In the genomic region with DNA sequence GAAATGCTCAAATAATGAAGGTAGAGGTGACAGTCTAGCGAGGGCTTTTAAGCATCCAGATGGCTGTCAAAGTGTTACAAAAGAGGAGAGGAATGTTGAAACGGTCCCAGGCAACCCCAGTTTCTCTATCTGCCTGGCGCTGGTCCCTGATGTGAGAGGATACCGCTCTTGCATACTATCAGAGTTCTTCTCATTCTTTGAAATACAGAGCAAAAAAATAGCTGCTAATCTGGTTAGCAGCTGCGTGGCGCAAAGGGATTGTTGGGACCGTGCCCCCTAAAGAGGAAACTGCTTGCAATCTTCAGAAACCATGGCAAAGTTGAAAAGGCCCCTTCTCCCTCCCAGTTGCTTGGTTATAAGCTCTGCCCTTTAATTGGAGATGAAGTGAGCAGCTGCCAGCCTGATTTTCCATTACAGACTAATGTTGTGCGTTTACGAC, we compare ENCODE assay signal across 9 mouse cellular contexts. TPM values are rescaled to one million over a fixed set of nuclear protein-coding genes. Genes with fewer than 3 reads are reported as not detected.
DNase-seq lines count a peak whose midpoint lies in the region; ATAC-seq lines count a peak whose summit lies in the region.
"Had no signal": no experiment of that assay in that cellular context is flagged by ENCODE, and none has a peak within 500 bp of the region (broad histone marks: within the 10 kb centered on the region; RNA-seq: fewer than 3 reads in every experiment).

No protein-coding gene starts in this region.

- H3K27ac ChIP-seq in limb, embryonic 11.5 days (replicated peaks; ENCODE audit: low read depth, low read length), result no peak overlapping the region
- no peak overlapping the region for H3K27ac ChIP-seq in stomach, embryonic 16.5 days (ENCODE audit: low read length)
- H3K27ac ChIP-seq: macrophage had no signal

- no peaks in the 10 kb centered on the region for H3K4me1 ChIP-seq in limb, embryonic 11.5 days (ENCODE audit: control insufficient read depth, insufficient read depth, low read length)
- peaks cover 6% of the 10 kb centered on the region; the same call in 1 of the 2 replicates for H3K4me1 ChIP-seq in stomach, embryonic 16.5 days (ENCODE audit: control insufficient read depth, insufficient read depth, low read length)

- H3K9me3 ChIP-seq in limb, embryonic 11.5 days (ENCODE audit: control insufficient read depth, low read length), result no peaks in the 10 kb centered on the region
- no peaks in the 10 kb centered on the region for H3K9me3 ChIP-seq in stomach, embryonic 16.5 days (replicated peaks; ENCODE audit: control insufficient read depth, low read length)

- peak overlapping the region; percentile 86; the same call in 1 of the 2 replicates for H3K4me2 ChIP-seq in limb, embryonic 11.5 days (ENCODE audit: low read depth, severe bottlenecking)
- H3K4me2 ChIP-seq in stomach, embryonic 16.5 days (ENCODE audit: low read depth, low read length), result peak overlapping the region; percentile 74

- no peak overlapping the region for H3K9ac ChIP-seq in limb, embryonic 11.5 days (ENCODE audit: low read length)
- no peak overlapping the region for H3K9ac ChIP-seq in stomach, embryonic 16.5 days (ENCODE audit: low read length)

- H3K4me3 ChIP-seq in limb, embryonic 11.5 days (ENCODE audit: low read depth, low read length), result no peak overlapping the region; the same call in 1 of the 2 replicates
- peak overlapping the region; percentile 50 for H3K4me3 ChIP-seq in stomach, embryonic 16.5 days (replicated peaks; ENCODE audit: low read length)

- H3K27me3 ChIP-seq in limb, embryonic 11.5 days (ENCODE audit: control insufficient read depth, insufficient read depth, low read length), result peaks cover 35% of the 10 kb centered on the region
- peaks cover 32% of the 10 kb centered on the region for H3K27me3 ChIP-seq in stomach, embryonic 16.5 days (ENCODE audit: control insufficient read depth, insufficient read depth, low read length)

- no peaks in the 10 kb centered on the region for H3K36me3 ChIP-seq in limb, embryonic 11.5 days (ENCODE audit: control insufficient read depth, insufficient read depth, low read length)
- no peaks in the 10 kb centered on the region for H3K36me3 ChIP-seq in stomach, embryonic 16.5 days (ENCODE audit: control insufficient read depth, insufficient read depth, low read length)

- 9% methylated on average over 9 of the region's 9 CpGs for WGBS in limb, embryonic 11.5 days
- 8% methylated on average over 9 of the region's 9 CpGs for WGBS in stomach, embryonic 16.5 days

- no peak for ATAC-seq in limb, embryonic 11.5 days (ENCODE audit: insufficient number of reproducible peaks, low FRiP score, low TSS enrichment, low read depth)
- no peak for ATAC-seq in stomach, embryonic 16.5 days (ENCODE audit: insufficient read depth, low FRiP score)

- peak; percentile 38 to 58 for DNase-seq in cerebellum, adult 18-20 months
- no peak for DNase-seq in cerebellum, postnatal 4 days (ENCODE audit: low spot score in 2 of 2)
- DNase-seq in right cerebral cortex, adult 18-20 months, result peak; percentile 21
- no peak for DNase-seq in right cerebral cortex, postnatal 36 days (ENCODE audit: low spot score in 2 of 2)
- DNase-seq in limb, embryonic 11.5 days (ENCODE audit: low spot score), result peak; percentile 21
- no peak for DNase-seq in gastrocnemius, postnatal 10 days
- no peak for DNase-seq in thymus, postnatal 0 days (ENCODE audit: low spot score)

RNA-seq across cellular contexts. Expression of gene Cdh8, which starts 1.8 kb away (rescaled TPM):
- 1.2 TPM in 2 replicates for polyA plus RNA-seq in limb, embryonic 11.5 days (2014; fragmentation: Nextera tagmentation; extraction: Ambion mirVana)
- 1.4 and 1.6 TPM in 2 replicates for polyA plus RNA-seq in stomach, embryonic 16.5 days (2015; fragmentation: Nextera tagmentation; extraction: Ambion mirVana)
- under 1 TPM; 0.38 to 0.41 TPM for total RNA-seq in gastrocnemius, postnatal 10 days (2021)
- 11.8 and 13.0 TPM in 2 replicates for polyA plus RNA-seq in thymus, postnatal 0 days (2015; fragmentation: Nextera tagmentation; extraction: Ambion mirVana)
- polyA plus RNA-seq: macrophage had no signal

Comparison
In these comparisons a context has a peak if more than half of its experiments do, and no peak if none do; other contexts are left out.
1. DNase-seq: peak in cerebellum, adult 18-20 months (2 of 2), right cerebral cortex, adult 18-20 months (single experiment) and limb, embryonic 11.5 days (single experiment); none in cerebellum, postnatal 4 days (0 of 2), right cerebral cortex, postnatal 36 days (0 of 2), gastrocnemius, postnatal 10 days (single experiment) and thymus, postnatal 0 days (single experiment).